Mouse (Mus musculus): ENCODE results near the gene Naaa. TPM values are rescaled to one million over a fixed set of nuclear protein-coding genes. Genes with fewer than 3 reads are reported as not detected.
A peak's percentile ranks its signal among the peaks of the same experiment; 100 is the strongest.

Naaa gene
- total and polyA plus RNA-seq, 2 experiments from 2014 or later = 23.1 to 28.7 TPM

DNA sequence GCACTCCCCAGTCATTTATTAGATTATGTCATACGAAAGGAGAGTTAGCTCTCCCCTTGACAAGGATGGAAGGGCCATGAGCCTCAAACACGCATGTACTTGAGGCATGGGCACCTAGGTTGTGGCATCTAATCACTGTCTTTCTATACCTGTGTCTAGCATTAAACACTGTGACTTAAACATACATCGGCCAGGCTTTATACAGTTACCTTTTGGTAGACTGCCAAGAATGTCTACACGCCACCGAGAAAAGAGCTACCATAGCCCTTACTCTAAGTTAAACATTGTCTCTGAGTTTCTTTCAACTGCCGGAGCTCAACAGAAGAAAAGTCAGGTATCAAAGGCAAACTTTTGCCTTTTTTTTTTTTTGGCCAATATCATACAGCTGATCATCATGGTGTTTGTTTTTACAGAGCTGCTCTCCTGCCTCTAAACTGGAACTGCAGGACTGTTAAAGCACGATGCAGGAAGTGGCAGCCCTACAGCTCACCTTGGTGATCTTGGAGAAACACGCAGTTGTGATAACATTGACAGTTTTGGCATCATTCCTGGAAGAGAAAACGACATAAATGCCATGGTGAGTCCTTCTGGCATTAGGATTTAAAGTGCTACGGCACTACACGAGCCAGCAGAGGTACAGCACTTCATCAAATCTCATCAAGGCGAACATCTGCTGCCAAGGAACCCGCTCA is 24.3 kb upstream of the Naaa start:
- 92% methylated on average over 13 of the region's 13 CpGs for WGBS
- no peak for TF ChIP-seq CTCF (IDR thresholded peaks at IDR 0.05)
- no peak overlapping the region for H3K27ac ChIP-seq (ENCODE audit: low read depth, low read length)
- no peaks in the 10 kb centered on the region for H3K27me3 ChIP-seq (ENCODE audit: insufficient read depth, low read length)
- H3K9ac ChIP-seq (replicated peaks; ENCODE audit: low read length, poor library complexity, severe bottlenecking) = no peak overlapping the region
- no peak overlapping the region for H3K4me3 ChIP-seq (ENCODE audit: low read depth, low read length)
- DNase-seq (ENCODE audit: low spot score) (no peak), ATAC-seq (ENCODE audit: low FRiP score) (no peak)
- no peaks in the 10 kb centered on the region for H3K9me3 ChIP-seq (ENCODE audit: low read length)
- H3K36me3 ChIP-seq (ENCODE audit: insufficient read depth, low read length) = peaks cover 79% of the 10 kb centered on the region
- no peaks in the 10 kb centered on the region for H3K4me1 ChIP-seq (ENCODE audit: insufficient read depth, low read length)
- no peak overlapping the region for H3K4me2 ChIP-seq (ENCODE audit: low read depth, low read length, poor library complexity, severe bottlenecking)

DNA sequence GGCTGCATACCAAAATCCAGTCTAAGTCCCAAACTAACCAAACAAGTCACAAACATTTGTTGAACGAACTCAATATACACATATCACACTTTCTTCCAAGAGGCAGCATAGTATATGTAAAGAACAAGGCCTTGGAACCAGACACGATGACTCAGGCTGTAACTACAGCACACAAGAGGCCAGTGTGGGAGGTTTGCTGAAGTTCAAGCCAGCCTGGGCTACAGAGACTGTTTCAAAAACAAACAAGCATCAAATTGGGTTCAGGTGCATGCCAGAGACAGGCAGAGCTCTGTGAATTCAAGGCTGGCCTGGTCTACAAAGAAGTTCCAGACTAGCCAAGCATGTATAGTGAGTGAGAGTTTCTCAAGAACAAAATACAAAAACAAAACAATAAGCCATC is 16.6 kb upstream of the Naaa start:
- no peaks in the 10 kb centered on the region for H3K4me1 ChIP-seq (ENCODE audit: insufficient read depth, low read length)
- H3K9me3 ChIP-seq (ENCODE audit: low read length) = no peaks in the 10 kb centered on the region
- WGBS = 94% methylated on average over 2 of the region's 2 CpGs
- no peak overlapping the region for H3K4me3 ChIP-seq (ENCODE audit: low read depth, low read length)
- H3K4me2 ChIP-seq (ENCODE audit: low read depth, low read length, poor library complexity, severe bottlenecking) = no peak overlapping the region
- TF ChIP-seq CTCF (IDR thresholded peaks at IDR 0.05) = no peak
- ATAC-seq (ENCODE audit: low FRiP score) (no peak), DNase-seq (ENCODE audit: low spot score) (no peak)
- H3K27ac ChIP-seq (ENCODE audit: low read depth, low read length) = no peak overlapping the region
- H3K36me3 ChIP-seq (ENCODE audit: insufficient read depth, low read length) = peaks cover 77% of the 10 kb centered on the region
- no peaks in the 10 kb centered on the region for H3K27me3 ChIP-seq (ENCODE audit: insufficient read depth, low read length)
- H3K9ac ChIP-seq (replicated peaks; ENCODE audit: low read length, poor library complexity, severe bottlenecking) = no peak overlapping the region

DNA sequence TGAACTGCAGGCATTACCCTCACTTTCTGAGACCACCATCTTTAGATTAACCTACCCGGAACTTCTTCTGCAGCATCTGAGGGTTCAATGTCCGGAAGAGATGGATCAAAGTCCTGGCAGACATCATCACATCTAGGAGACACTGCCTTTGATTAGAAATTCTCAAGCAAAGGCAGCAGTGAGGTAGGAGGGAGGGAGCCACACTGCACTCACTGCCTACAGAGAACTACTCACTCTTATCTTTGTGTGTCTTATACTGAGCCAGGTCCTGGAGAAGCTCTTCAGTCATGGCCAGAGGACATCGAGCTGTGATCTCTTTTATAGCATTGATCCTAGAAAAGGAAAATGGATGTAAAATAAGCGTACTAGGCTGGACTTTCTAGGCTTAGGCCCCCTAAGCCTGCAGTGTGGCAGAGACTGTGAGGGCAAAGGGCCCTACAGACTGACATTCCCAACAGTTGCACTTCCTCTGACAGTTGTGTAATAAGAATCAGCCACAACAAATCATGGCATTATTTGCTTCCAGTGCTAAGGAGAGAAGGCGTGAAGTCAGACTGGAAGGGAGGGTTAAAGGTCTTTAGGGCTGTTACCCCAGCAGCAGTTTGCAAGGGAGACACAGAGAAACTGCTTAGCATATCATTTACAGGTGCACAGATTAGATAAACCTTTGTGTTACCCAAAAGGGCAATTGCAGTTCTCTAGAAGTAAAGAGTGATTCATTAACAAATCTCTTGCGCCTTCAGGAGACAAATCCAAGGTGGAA is 13.9 kb upstream of the Naaa start:
- ATAC-seq (ENCODE audit: low FRiP score) = no peak
- peaks cover 81% of the 10 kb centered on the region for H3K36me3 ChIP-seq (ENCODE audit: insufficient read depth, low read length)
- no peak for TF ChIP-seq CTCF (IDR thresholded peaks at IDR 0.05)

DNA sequence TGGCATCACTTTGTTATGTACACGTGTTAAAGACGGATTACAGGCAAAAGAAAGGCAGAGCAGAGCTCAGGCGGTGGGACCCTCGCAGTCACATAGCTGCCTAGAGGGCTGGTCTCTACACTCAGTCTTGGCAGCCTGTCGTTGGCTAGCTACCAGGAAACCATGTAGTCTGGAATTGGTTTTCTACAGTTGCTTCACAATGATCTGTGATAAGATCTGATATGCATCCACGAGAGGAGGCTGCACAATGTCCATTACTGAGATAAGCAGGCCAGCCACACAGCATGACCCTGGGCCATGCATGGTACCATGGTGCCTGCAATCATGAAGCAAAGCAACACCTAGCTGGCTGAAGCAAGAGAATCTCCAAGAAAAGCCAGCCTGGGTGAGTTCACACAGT is 9.9 kb upstream of the Naaa start:
- Histone ChIP-seq H3K27me3 (ENCODE audit: insufficient read depth, low read length) (no peaks in the 10 kb centered on the region), H3K9me3 (ENCODE audit: low read length) (no peaks in the 10 kb centered on the region), H3K4me2 (ENCODE audit: low read depth, low read length, poor library complexity, severe bottlenecking) (no peak overlapping the region), H3K9ac (replicated peaks; ENCODE audit: low read length, poor library complexity, severe bottlenecking) (no peak overlapping the region), H3K4me1 (ENCODE audit: insufficient read depth, low read length) (no peaks in the 10 kb centered on the region), H3K36me3 (ENCODE audit: insufficient read depth, low read length) (peaks cover 76% of the 10 kb centered on the region), H3K27ac (ENCODE audit: low read depth, low read length) (no peak overlapping the region), H3K4me3 (ENCODE audit: low read depth, low read length) (no peak overlapping the region)
- no peak for ATAC-seq (ENCODE audit: low FRiP score)
- 83% methylated on average over 6 of the region's 6 CpGs for WGBS
- DNase-seq (ENCODE audit: low spot score) = no peak
- no peak for TF ChIP-seq CTCF (IDR thresholded peaks at IDR 0.05)

More for the DNA sequence above, 13.9 kb upstream of the Naaa start:
- no peaks in the 10 kb centered on the region for H3K9me3 ChIP-seq (ENCODE audit: low read length)
- no peak overlapping the region for H3K9ac ChIP-seq (replicated peaks; ENCODE audit: low read length, poor library complexity, severe bottlenecking)
- no peaks in the 10 kb centered on the region for H3K27me3 ChIP-seq (ENCODE audit: insufficient read depth, low read length)
- 94% methylated on average over 6 of the region's 6 CpGs for WGBS
- no peak for DNase-seq (ENCODE audit: low spot score)
- H3K4me1 ChIP-seq (ENCODE audit: insufficient read depth, low read length) = no peaks in the 10 kb centered on the region
- H3K4me2 ChIP-seq (ENCODE audit: low read depth, low read length, poor library complexity, severe bottlenecking) = no peak overlapping the region
- H3K27ac ChIP-seq (ENCODE audit: low read depth, low read length) = no peak overlapping the region
- H3K4me3 ChIP-seq (ENCODE audit: low read depth, low read length) = no peak overlapping the region

DNA sequence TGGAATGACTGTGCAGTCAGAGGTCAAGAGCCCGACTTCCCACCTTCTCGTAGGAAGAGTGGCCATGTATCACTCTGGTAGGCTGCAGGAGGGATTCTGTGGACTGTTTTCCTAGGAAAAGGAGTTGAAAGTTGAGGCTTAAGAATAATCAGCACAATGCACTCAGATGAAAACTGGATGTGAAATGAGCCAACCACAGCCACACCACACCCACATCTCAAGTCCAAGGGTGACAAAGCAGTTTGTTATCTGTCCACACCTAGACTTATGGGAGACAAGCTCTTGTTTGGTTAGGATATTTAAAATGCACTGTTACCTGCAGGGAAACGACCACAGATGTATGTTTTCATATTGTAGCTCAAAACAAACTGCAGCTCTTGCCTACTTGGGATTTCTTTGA is 5.1 kb upstream of the Naaa start:
- Histone ChIP-seq H3K4me1 (ENCODE audit: insufficient read depth, low read length) (no peaks in the 10 kb centered on the region), H3K36me3 (ENCODE audit: insufficient read depth, low read length) (peaks cover 32% of the 10 kb centered on the region), H3K4me2 (ENCODE audit: low read depth, low read length, poor library complexity, severe bottlenecking) (no peak overlapping the region), H3K27ac (ENCODE audit: low read depth, low read length) (no peak overlapping the region), H3K4me3 (ENCODE audit: low read depth, low read length) (no peak overlapping the region), H3K9me3 (ENCODE audit: low read length) (no peaks in the 10 kb centered on the region), H3K9ac (replicated peaks; ENCODE audit: low read length, poor library complexity, severe bottlenecking) (no peak overlapping the region), H3K27me3 (ENCODE audit: insufficient read depth, low read length) (no peaks in the 10 kb centered on the region)
- 69% methylated on average over 3 of the region's 3 CpGs for WGBS
- no peak for TF ChIP-seq CTCF (IDR thresholded peaks at IDR 0.05)
- DNase-seq (ENCODE audit: low spot score) (no peak), ATAC-seq (ENCODE audit: low FRiP score) (no peak)

DNA sequence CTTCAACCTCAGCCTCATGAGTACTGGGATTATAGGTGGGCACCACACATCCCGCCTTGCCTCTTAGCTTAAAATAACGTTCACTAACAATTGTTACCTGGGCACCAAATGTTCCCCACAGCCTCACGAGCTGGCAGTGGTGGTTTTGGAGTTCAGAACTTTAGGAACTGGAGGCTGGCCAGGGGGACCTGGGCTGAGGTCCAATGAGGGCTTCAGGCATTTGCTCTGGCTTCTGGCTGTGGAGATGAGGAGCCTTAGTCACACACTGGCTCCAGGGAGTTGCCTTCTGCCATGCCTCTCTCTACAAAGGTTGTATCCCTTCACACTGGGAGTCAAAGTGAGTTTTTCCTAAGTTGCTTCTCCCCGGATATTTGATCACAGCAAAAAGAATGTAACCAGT is 4.6 kb upstream of the Naaa start:
- Histone ChIP-seq H3K9ac (replicated peaks; ENCODE audit: low read length, poor library complexity, severe bottlenecking) (no peak overlapping the region), H3K27me3 (ENCODE audit: insufficient read depth, low read length) (no peaks in the 10 kb centered on the region), H3K27ac (ENCODE audit: low read depth, low read length) (no peak overlapping the region), H3K36me3 (ENCODE audit: insufficient read depth, low read length) (peaks cover 26% of the 10 kb centered on the region), H3K9me3 (ENCODE audit: low read length) (no peaks in the 10 kb centered on the region), H3K4me1 (ENCODE audit: insufficient read depth, low read length) (no peaks in the 10 kb centered on the region), H3K4me3 (ENCODE audit: low read depth, low read length) (no peak overlapping the region), H3K4me2 (ENCODE audit: low read depth, low read length, poor library complexity, severe bottlenecking) (no peak overlapping the region)
- ATAC-seq (ENCODE audit: low FRiP score) = no peak
- DNase-seq (ENCODE audit: low spot score) = peak; percentile 16
- whole genome bisulfite sequencing = 76% methylated on average over 4 of the region's 4 CpGs
- no peak for TF ChIP-seq CTCF (IDR thresholded peaks at IDR 0.05)

All from midbrain, postnatal 0 days (tissue).